Mouse (Mus musculus) lung, embryonic 14.5 days (tissue): ENCODE data around the gene Lrch4. TPM values are rescaled to one million over a fixed set of nuclear protein-coding genes. Genes with fewer than 3 reads are reported as not detected.
A peak's percentile ranks its signal among the peaks of the same experiment; 100 is the strongest.

Source experiments
- ATAC-seq: fragments of 200-750 bp; cut with Nextera tagmentation; 2 replicates; pipeline ENCODE4 v1.8.0; 2017; ENCODE audit warnings: mild to moderate bottlenecking, moderate TSS enrichment, moderate library complexity; ENCODE audit not compliant: insufficient read depth
- DNase-seq: peaks from one replicate; pipeline ENCODE4 v3.0.0-alpha.2; 2015
- H3K27ac ChIP-seq: fragments of 300-500 bp; sonication (generic); 2 replicates; pipeline ENCODE4 v1.5.1; 2014; ENCODE audit warnings: low read depth, mild to moderate bottlenecking, moderate library complexity
- H3K27me3 ChIP-seq: fragments of 300-500 bp; sonication (generic); 2 replicates; pipeline ENCODE4 v1.6.1; 2014; ENCODE audit warnings: low read length, control low read depth; ENCODE audit not compliant: insufficient read depth
- H3K36me3 ChIP-seq: fragments of 300-500 bp; sonication (generic); 2 replicates; pipeline ENCODE4 v1.6.1; 2014; ENCODE audit warnings: control low read depth; ENCODE audit not compliant: insufficient read depth
- H3K4me1 ChIP-seq: fragments of 300-500 bp; sonication (generic); 2 replicates; pipeline ENCODE4 v1.6.1; 2014; ENCODE audit warnings: antibody characterized with exemption, control low read depth; ENCODE audit not compliant: insufficient read depth
- H3K4me2 ChIP-seq: fragments of 300-500 bp; sonication (generic); 2 replicates; pipeline ENCODE4 v1.6.1; 2014; ENCODE audit warnings: mild to moderate bottlenecking
- H3K4me3 ChIP-seq: fragments of 300-500 bp; sonication (generic); 2 replicates; pipeline ENCODE4 v1.5.1; 2014; ENCODE audit warnings: low read depth, low read length
- H3K9ac ChIP-seq: fragments of 300-500 bp; sonication (generic); 2 replicates; pipeline ENCODE4 v1.6.1; 2014
- H3K9me3 ChIP-seq: fragments of 300-500 bp; sonication (generic); 2 replicates; pipeline ENCODE4 v1.6.1; 2016; ENCODE audit warnings: low read depth, low read length, control low read depth
- CTCF ChIP-seq: IDR thresholded peaks from 2 replicates; pipeline ENCODE4 v1.5.1; 2016; ENCODE audit warnings: antibody characterized with exemption, low read depth
- WGBS: fragments of 180-500 bp; shearing (Covaris S2); extraction: QIAGEN DNeasy Blood & Tissue Kit; methylation state at CpG from one replicate; pipeline ENCODE4 v1.1.7; 2014; 5-methylcytosine and 5-hydroxymethylcytosine counted together
- polyA plus RNA-seq: library from polyadenylated mRNA; unstranded; fragments of >200 nt; fragmentation: Nextera tagmentation; extraction: Ambion mirVana; gene quantifications from 2 replicates; pipeline ENCODE4 v1.2.1, GENCODE M21; 2014

The Lrch4 gene
- polyA plus RNA-seq, 1 experiment from 2014 or later, result 40.5 TPM

GRCm38 (mm10) chr5:137668971-137669370 is 40.0 kb downstream of the Lrch4 start:
- 54% methylated on average over 10 of the region's 10 CpGs for WGBS
- Histone ChIP-seq H3K4me2 (no peak overlapping the region), H3K4me3 (no peak overlapping the region), H3K27ac (peak overlapping the region; percentile 38; the same call in 1 of the 2 replicates), H3K4me1 (peaks cover 9% of the 10 kb centered on the region), H3K27me3 (no peaks in the 10 kb centered on the region), H3K36me3 (peaks cover 32% of the 10 kb centered on the region), H3K9ac (no peak overlapping the region; the same call in 1 of the 2 replicates), H3K9me3 (no peaks in the 10 kb centered on the region)
- DNase-seq (peak; percentile 45), ATAC-seq (no peak)
- no peak for TF ChIP-seq CTCF

GRCm38 (mm10) chr5:137670240-137670639 is 41.3 kb downstream of the Lrch4 start:
- H3K9me3 ChIP-seq, result no peaks in the 10 kb centered on the region
- 94% methylated on average over 1 of the region's 1 CpGs for WGBS
- no peak overlapping the region for H3K9ac ChIP-seq
- no peak for DNase-seq
- H3K4me2 ChIP-seq, result no peak overlapping the region
- no peak overlapping the region for H3K4me3 ChIP-seq
- no peaks in the 10 kb centered on the region for H3K27me3 ChIP-seq
- H3K36me3 ChIP-seq, result peaks cover 20% of the 10 kb centered on the region
- TF ChIP-seq CTCF, result peak; percentile 47
- no peak overlapping the region for H3K27ac ChIP-seq
- no peak for ATAC-seq
- H3K4me1 ChIP-seq, result peaks cover 9% of the 10 kb centered on the region

- H3K27me3 ChIP-seq, result no peaks in the 10 kb centered on the region
- no peak overlapping the region for H3K4me3 ChIP-seq
- WGBS, result 8% methylated on average over 9 of the region's 9 CpGs
- no peaks in the 10 kb centered on the region for H3K9me3 ChIP-seq
- DNase-seq (peak; percentile 67), ATAC-seq (peak; percentile 81)
- peaks cover 9% of the 10 kb centered on the region for H3K4me1 ChIP-seq
- peak overlapping the region; percentile 1; the same call in 1 of the 2 replicates for H3K9ac ChIP-seq
- peak overlapping the region; percentile 75 for H3K27ac ChIP-seq
- TF ChIP-seq CTCF, result no peak
- H3K36me3 ChIP-seq, result peaks cover 9% of the 10 kb centered on the region
- H3K4me2 ChIP-seq, result peak overlapping the region; percentile 19; the same call in 1 of the 2 replicates
These were observed 42.7 kb downstream of the Lrch4 start for GRCm38 (mm10) chr5:137671443-137672240.

- Histone ChIP-seq H3K4me2 (no peak overlapping the region), H3K27ac (peak overlapping the region; percentile 75; the same call in 1 of the 2 replicates), H3K27me3 (no peaks in the 10 kb centered on the region), H3K9ac (no peak overlapping the region), H3K4me1 (peaks cover 9% of the 10 kb centered on the region), H3K4me3 (no peak overlapping the region), H3K36me3 (0 out of 2 replicates have a peak, but pooled peaks cover 2% of the 10 kb centered on the region), H3K9me3 (no peaks in the 10 kb centered on the region)
- no peak for TF ChIP-seq CTCF
- no peak for DNase-seq
- ATAC-seq, result no peak
- 76% methylated on average over 5 of the region's 5 CpGs for WGBS
These were observed 43.4 kb downstream of the Lrch4 start for GRCm38 (mm10) chr5:137672361-137672760.

- H3K9ac ChIP-seq, result no peak overlapping the region
- H3K9me3 ChIP-seq, result no peaks in the 10 kb centered on the region
- no peak for TF ChIP-seq CTCF
- DNase-seq, result no peak
- no peak overlapping the region for H3K4me2 ChIP-seq
- no peak overlapping the region for H3K27ac ChIP-seq
- peaks cover 9% of the 10 kb centered on the region for H3K4me1 ChIP-seq
- WGBS, result 82% methylated on average over 6 of the region's 6 CpGs
- ATAC-seq, result no peak
- H3K4me3 ChIP-seq, result no peak overlapping the region
- no peaks in the 10 kb centered on the region for H3K36me3 ChIP-seq
- no peaks in the 10 kb centered on the region for H3K27me3 ChIP-seq
These were observed 44.1 kb downstream of the Lrch4 start for GRCm38 (mm10) chr5:137673015-137673414.

- Histone ChIP-seq H3K4me2 (no peak overlapping the region), H3K27me3 (no peaks in the 10 kb centered on the region), H3K36me3 (no peaks in the 10 kb centered on the region), H3K4me3 (no peak overlapping the region), H3K27ac (no peak overlapping the region), H3K4me1 (peaks cover 9% of the 10 kb centered on the region), H3K9ac (no peak overlapping the region), H3K9me3 (no peaks in the 10 kb centered on the region)
- 91% methylated on average over 8 of the region's 8 CpGs for WGBS
- no peak for TF ChIP-seq CTCF
- DNase-seq (no peak), ATAC-seq (no peak)
These were observed 45.9 kb downstream of the Lrch4 start for GRCm38 (mm10) chr5:137674786-137675185.

- DNase-seq (no peak), ATAC-seq (no peak)
- Histone ChIP-seq H3K36me3 (0 out of 2 replicates have a peak, but pooled peaks cover 3% of the 10 kb centered on the region), H3K27ac (no peak overlapping the region), H3K4me1 (peaks cover under 1% of the 10 kb centered on the region; the same call in 1 of the 2 replicates), H3K9me3 (no peaks in the 10 kb centered on the region), H3K4me2 (no peak overlapping the region), H3K27me3 (no peaks in the 10 kb centered on the region), H3K4me3 (no peak overlapping the region), H3K9ac (no peak overlapping the region)
- WGBS, result 86% methylated on average over 8 of the region's 8 CpGs
- no peak for TF ChIP-seq CTCF
These were observed 48.9 kb downstream of the Lrch4 start for GRCm38 (mm10) chr5:137677859-137678258.
